In the genomic region with DNA sequence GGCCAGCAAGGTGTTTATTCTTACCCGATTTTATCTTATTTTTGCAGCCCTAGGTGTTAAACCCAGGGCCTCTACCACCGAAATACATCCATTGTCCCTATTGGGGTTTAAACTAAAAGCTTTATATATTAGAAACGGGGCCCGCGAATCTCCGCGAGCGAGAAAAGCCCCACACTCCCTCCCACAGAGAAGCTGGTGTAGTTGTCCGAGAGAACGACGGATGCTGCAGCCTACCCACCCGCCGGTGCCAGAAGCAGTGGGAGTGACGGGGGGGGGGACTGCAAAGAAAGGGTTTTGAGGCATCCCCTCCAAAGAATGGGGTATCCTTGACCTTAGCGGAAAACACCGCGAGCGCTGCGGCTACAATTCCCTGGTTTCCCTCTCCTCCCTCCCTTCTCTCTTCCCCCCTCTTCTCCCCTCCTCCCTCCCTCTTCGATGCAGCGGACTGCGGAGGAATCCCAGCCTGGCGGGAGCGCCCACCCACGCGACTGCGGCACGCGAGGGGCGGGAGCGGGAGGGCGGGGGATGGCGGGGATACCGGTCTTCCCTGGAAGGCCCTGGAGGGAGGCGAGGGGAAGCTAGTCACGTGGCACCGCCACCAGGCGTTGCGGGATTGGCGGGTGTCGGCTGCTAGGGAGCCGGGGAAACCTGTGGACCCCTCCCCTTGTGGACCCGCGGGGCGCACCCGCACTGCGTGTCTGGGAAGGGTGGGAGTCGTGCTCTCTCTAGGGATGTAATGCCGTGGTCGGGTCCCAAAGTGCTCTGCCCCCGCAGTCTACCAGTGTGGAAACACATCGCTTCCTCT, we compare ENCODE assay signal across 8 mouse cellular contexts. TPM values are rescaled to one million over a fixed set of nuclear protein-coding genes. Genes with fewer than 3 reads are reported as not detected.
DNase-seq lines count a peak whose midpoint lies in the region; TF ChIP-seq lines count a peak whose summit lies in the region.

No protein-coding gene starts in this region.

- H3K27ac ChIP-seq in kidney, adult 2 months (ENCODE audit: insufficient read depth, low read depth, low read length), result no peak overlapping the region
- H3K27ac ChIP-seq in gastrocnemius, adult 2 months, result peak overlapping the region; percentile 21
- peak overlapping the region; percentile 86 for H3K27ac ChIP-seq in limb, embryonic 10.5 days
- H3K27ac ChIP-seq in midbrain, embryonic 10.5 days (replicated peaks), result peak overlapping the region; percentile 87

- peak; percentile 51 for DNase-seq in kidney, adult 2 months
- no peak for DNase-seq in kidney, adult 8-10 months
- peak; percentile 95 to 96 for DNase-seq in cerebellum, postnatal 14 days
- peak; percentile 64 for DNase-seq in gastrocnemius, adult 2 months
- peak; percentile 59 for DNase-seq in induced T-regulatory cell, adult 2 months (ENCODE audit: low read depth)
- peak; percentile 89 for DNase-seq in limb, embryonic 10.5 days (ENCODE audit: low spot score)
- DNase-seq in midbrain, embryonic 10.5 days (ENCODE audit: low spot score), result peak; percentile 89
- peak; percentile 92 for DNase-seq in right cerebral cortex, postnatal 4 days

- no peaks in the 10 kb centered on the region for H3K9me3 ChIP-seq in limb, embryonic 10.5 days (replicated peaks)
- H3K9me3 ChIP-seq in midbrain, embryonic 10.5 days (replicated peaks), result no peaks in the 10 kb centered on the region

- H3K27me3 ChIP-seq in kidney, adult 2 months (replicated peaks; ENCODE audit: control insufficient read depth, insufficient read depth, low read length), result no peaks in the 10 kb centered on the region
- peaks cover 75% of the 10 kb centered on the region for H3K27me3 ChIP-seq in limb, embryonic 10.5 days (ENCODE audit: low read depth, poor library complexity, severe bottlenecking)
- peaks cover 65% of the 10 kb centered on the region for H3K27me3 ChIP-seq in midbrain, embryonic 10.5 days (ENCODE audit: low read depth, poor library complexity, severe bottlenecking)

- intact Hi-C loops in gastrocnemius, adult 2 months (cut with DNase I), result loop anchor here (5.0 kb wide), 1 partner anchor 56 kb away; the partner anchor contains the start of gene Ak2

- no peak for TF ChIP-seq POLR2A in kidney, adult 2 months (IDR thresholded peaks at IDR 0.05; ENCODE audit: low read depth, low read length)

- TF ChIP-seq CTCF in kidney, adult 2 months (conservative IDR thresholded peaks at IDR 0.05; ENCODE audit: insufficient read depth, insufficient read length, low read depth, low read length), result no peak
- no peak for TF ChIP-seq CTCF in gastrocnemius, adult 2 months (IDR thresholded peaks at IDR 0.05)

- H3K36me3 ChIP-seq in kidney, adult 2 months (ENCODE audit: control insufficient read depth, insufficient read depth, low read length), result no peaks in the 10 kb centered on the region
- H3K36me3 ChIP-seq in limb, embryonic 10.5 days, result no peaks in the 10 kb centered on the region
- no peaks in the 10 kb centered on the region for H3K36me3 ChIP-seq in midbrain, embryonic 10.5 days

- H3K4me3 ChIP-seq in kidney, adult 2 months (ENCODE audit: insufficient read depth, low read depth, low read length), result peak overlapping the region; percentile 48
- peak overlapping the region; percentile 84 for H3K4me3 ChIP-seq in gastrocnemius, adult 2 months
- H3K4me3 ChIP-seq in limb, embryonic 10.5 days, result peak overlapping the region; percentile 73
- H3K4me3 ChIP-seq in midbrain, embryonic 10.5 days, result peak overlapping the region; percentile 65

- WGBS in kidney, adult 2 months, result under 1% methylated on average over 52 of the region's 52 CpGs
- under 1% methylated on average over 52 of the region's 52 CpGs for WGBS in limb, embryonic 10.5 days
- WGBS in midbrain, embryonic 10.5 days, result under 1% methylated on average over 52 of the region's 52 CpGs

- no peaks in the 10 kb centered on the region for H3K4me1 ChIP-seq in kidney, adult 2 months (ENCODE audit: control insufficient read depth, insufficient read depth, low read length)
- peaks cover 31% of the 10 kb centered on the region for H3K4me1 ChIP-seq in limb, embryonic 10.5 days
- peaks cover 23% of the 10 kb centered on the region for H3K4me1 ChIP-seq in midbrain, embryonic 10.5 days

RNA-seq across cellular contexts. Expression of gene Rnf19b, which starts 9.4 kb away (rescaled TPM):
- polyA plus RNA-seq in kidney, adult 2 months (2012; rRNA removed), result 28.2 and 30.6 TPM in 2 replicates
- total RNA-seq in gastrocnemius, adult 2 months (2021), result 10 to 100 TPM; 22.0 to 24.0 TPM
- polyA plus RNA-seq in limb, embryonic 10.5 days (2016; fragmentation: Nextera tagmentation; extraction: Ambion mirVana), result 8.0 and 9.1 TPM in 2 replicates
- polyA plus RNA-seq in midbrain, embryonic 10.5 days (2016; fragmentation: Nextera tagmentation; extraction: Ambion mirVana), result 7.1 and 9.0 TPM in 2 replicates

RNA-seq across cellular contexts. Expression of gene Tmem54, which starts 56.6 kb away (rescaled TPM):
- polyA plus RNA-seq in kidney, adult 2 months (2012; rRNA removed), result 9.3 and 9.9 TPM in 2 replicates
- total RNA-seq in gastrocnemius, adult 2 months (2021), result not detected
- 6.8 and 7.3 TPM in 2 replicates for polyA plus RNA-seq in limb, embryonic 10.5 days (2016; fragmentation: Nextera tagmentation; extraction: Ambion mirVana)
- 1.0 and 2.1 TPM in 2 replicates for polyA plus RNA-seq in midbrain, embryonic 10.5 days (2016; fragmentation: Nextera tagmentation; extraction: Ambion mirVana)

RNA-seq across cellular contexts. Expression of gene Ak2, which starts 56.9 kb away (rescaled TPM):
- 91.4 and 110 TPM in 2 replicates for polyA plus RNA-seq in kidney, adult 2 months (2012; rRNA removed)
- total RNA-seq in gastrocnemius, adult 2 months (2021), result 10 to 100 TPM; 27.8 to 31.3 TPM
- polyA plus RNA-seq in limb, embryonic 10.5 days (2016; fragmentation: Nextera tagmentation; extraction: Ambion mirVana), result 236 and 271 TPM in 2 replicates
- polyA plus RNA-seq in midbrain, embryonic 10.5 days (2016; fragmentation: Nextera tagmentation; extraction: Ambion mirVana), result 187 and 205 TPM in 2 replicates

Comparison
In these comparisons a context has a peak if more than half of its experiments do, and no peak if none do; other contexts are left out.
1. DNase-seq: peak in kidney, adult 2 months (single experiment), cerebellum, postnatal 14 days (2 of 2), gastrocnemius, adult 2 months (single experiment), induced T-regulatory cell, adult 2 months (single experiment), limb, embryonic 10.5 days (single experiment), midbrain, embryonic 10.5 days (single experiment) and right cerebral cortex, postnatal 4 days (single experiment); none in kidney, adult 8-10 months (0 of 2).
2. Peak in every context shown above with its lines, with median percentiles within 50 percentile points of each other: H3K4me3 ChIP-seq.